In the genomic region with DNA sequence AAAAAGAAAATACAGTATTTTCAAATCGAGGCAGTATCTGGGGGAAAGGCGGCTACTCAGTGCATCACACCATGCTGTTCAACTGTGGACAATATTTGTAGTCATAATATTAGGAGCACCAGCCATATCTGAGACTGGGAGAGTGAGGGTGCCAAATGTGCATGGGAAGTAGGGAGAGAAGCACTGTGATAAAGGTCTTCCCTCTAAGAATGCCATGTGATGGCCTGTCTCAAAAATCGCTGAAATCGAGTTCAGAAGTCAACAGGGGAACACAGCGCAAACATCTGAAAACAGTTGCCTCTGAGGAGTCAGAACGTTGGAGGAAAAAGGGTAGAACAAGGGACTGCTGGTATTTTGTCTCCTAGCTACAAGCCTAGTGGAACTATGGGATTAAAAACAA, we compare ENCODE assay signal across 27 mouse cellular contexts.
"Had no signal": no experiment of that assay in that cellular context is flagged by ENCODE, and none has a peak within 500 bp of the region (broad histone marks: within the 10 kb centered on the region; RNA-seq: fewer than 3 reads in every experiment).

No protein-coding gene starts in this region.

- H3K27ac ChIP-seq: gastrocnemius, adult 2 months; heart, embryonic 10.5 days; hindbrain, embryonic 10.5 days; hindbrain, embryonic 12.5 days; hindbrain, embryonic 14.5 days; intestine, embryonic 15.5 days; layer of hippocampus, adult 2 months; limb, embryonic 13.5 days; limb, embryonic 15.5 days; liver, embryonic 12.5 days; liver, embryonic 14.5 days had no signal

- H3K27me3 ChIP-seq: heart, embryonic 12.5 days; hindbrain, embryonic 12.5 days; intestine, embryonic 15.5 days; limb, embryonic 13.5 days; limb, embryonic 15.5 days; liver, embryonic 12.5 days had no signal

- H3K4me1 ChIP-seq: intestine, embryonic 15.5 days; limb, embryonic 13.5 days; limb, embryonic 15.5 days had no signal

- H3K9ac ChIP-seq: heart, embryonic 12.5 days; hindbrain, embryonic 12.5 days; hindbrain, embryonic 14.5 days; intestine, embryonic 15.5 days; limb, embryonic 13.5 days; limb, embryonic 15.5 days; liver, embryonic 12.5 days; liver, embryonic 14.5 days had no signal

- H3K4me3 ChIP-seq: gastrocnemius, adult 2 months; heart, embryonic 10.5 days; heart, embryonic 12.5 days; hindbrain, embryonic 10.5 days; hindbrain, embryonic 12.5 days; intestine, embryonic 15.5 days; layer of hippocampus, adult 2 months; limb, embryonic 13.5 days; limb, embryonic 15.5 days; liver, embryonic 12.5 days had no signal

- ATAC-seq: hindbrain, embryonic 16.5 days; inflammation-experienced regulatory T-cells, adult 6 months; intestine, embryonic 15.5 days; intestine, postnatal 0 days; liver, embryonic 12.5 days had no signal

- H3K9me3 ChIP-seq: heart, embryonic 10.5 days; heart, embryonic 12.5 days; hindbrain, embryonic 10.5 days; hindbrain, embryonic 12.5 days; intestine, embryonic 15.5 days; limb, embryonic 13.5 days; limb, embryonic 15.5 days; liver, embryonic 12.5 days had no signal

- H3K4me2 ChIP-seq: heart, embryonic 12.5 days; hindbrain, embryonic 12.5 days; hindbrain, embryonic 14.5 days; intestine, embryonic 15.5 days; limb, embryonic 13.5 days; limb, embryonic 15.5 days; liver, embryonic 12.5 days had no signal

- H3K36me3 ChIP-seq: intestine, embryonic 15.5 days had no signal

- DNase-seq: gastrocnemius, adult 2 months; gastrocnemius, postnatal 10 days; gastrocnemius, postnatal 25 days; heart, adult 18-20 months; heart, postnatal 10 days; heart, postnatal 4 days; kidney, adult 18-20 months; kidney, adult 8-10 months; kidney, postnatal 10 days; kidney, postnatal 25 days; kidney, postnatal 4 days; layer of hippocampus, postnatal 36 days; left cerebral cortex, postnatal 4 days had no signal
